Mouse (Mus musculus): ENCODE results near the gene Pex26.

Gene Pex26

DNA sequence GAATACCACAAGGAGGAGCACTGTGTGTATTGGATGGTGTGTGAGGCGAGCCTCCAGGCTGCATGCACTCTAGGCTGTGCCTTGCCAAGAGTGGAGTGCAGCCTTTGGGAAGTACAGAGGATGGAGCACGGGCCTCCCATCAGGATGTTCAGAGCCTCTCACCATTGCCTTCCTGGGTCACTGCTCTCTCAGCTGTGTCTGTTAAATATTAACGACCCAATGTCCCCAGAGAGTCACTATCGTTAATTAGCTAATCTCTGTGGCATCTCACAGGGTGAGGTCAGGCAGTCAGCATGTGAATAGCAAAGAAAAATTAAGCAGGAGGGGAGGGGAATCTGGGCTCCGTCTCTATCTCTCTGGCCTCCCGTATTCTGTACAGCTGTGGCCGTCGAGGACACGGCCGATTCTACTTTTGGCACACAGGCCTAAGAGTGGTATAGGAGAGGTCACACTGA lies 17.3 kb upstream of the Pex26 start:
- in situ Hi-C loops (cut with MboI, MseI), result no loop called here

DNA sequence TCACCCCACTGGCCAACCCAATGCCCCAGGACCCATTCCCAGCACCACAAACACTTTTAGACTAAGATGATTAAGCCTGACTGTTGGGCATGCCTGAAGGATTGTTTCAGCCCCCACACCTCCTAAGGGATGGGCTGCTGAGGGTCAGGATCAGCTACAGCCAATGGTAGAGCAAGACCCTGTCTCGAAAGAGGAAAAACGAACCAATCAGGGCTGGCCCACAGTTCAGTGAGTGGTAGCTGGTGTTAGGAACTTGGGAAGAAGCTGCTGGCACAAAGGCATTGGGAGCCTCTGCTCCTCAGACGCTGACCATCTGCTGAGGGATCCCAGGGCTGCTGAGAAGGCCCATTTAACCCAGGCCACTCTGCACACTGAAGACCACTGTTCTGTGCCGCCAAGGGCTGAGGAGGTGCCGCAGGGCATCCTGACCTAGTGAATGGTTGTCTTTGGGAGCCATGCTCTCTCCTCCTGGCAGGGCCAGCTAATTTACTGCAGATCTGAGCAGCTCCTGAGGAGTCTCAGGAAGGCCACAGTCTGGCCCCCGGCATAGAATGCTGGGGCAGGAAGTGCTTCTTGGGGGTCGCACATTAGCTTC lies 16.0 kb upstream of the Pex26 start:
- in situ Hi-C loops (cut with MboI, MseI), result no loop called here

DNA sequence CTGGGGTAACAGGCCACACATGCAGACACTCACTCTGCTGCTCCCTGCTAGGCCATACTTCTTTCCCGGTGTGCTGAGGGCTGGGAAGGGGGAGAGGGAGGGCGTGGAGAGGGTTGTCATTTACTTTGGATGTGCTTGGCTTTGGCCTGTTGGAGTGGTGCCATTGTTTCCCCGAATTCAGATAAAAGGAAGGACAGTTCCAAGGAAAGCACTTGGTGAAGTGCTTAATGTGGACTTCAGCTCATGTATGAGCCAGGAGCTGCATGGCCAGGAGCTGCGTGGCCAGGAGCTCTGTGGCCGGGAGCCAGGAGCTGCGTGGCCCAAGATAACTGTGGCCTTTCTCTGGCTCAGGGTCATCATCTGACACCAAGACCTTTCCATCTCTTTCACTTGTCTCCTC lies 12.4 kb upstream of the Pex26 start:
- in situ Hi-C loops (cut with MboI, MseI), result no loop called here

DNA sequence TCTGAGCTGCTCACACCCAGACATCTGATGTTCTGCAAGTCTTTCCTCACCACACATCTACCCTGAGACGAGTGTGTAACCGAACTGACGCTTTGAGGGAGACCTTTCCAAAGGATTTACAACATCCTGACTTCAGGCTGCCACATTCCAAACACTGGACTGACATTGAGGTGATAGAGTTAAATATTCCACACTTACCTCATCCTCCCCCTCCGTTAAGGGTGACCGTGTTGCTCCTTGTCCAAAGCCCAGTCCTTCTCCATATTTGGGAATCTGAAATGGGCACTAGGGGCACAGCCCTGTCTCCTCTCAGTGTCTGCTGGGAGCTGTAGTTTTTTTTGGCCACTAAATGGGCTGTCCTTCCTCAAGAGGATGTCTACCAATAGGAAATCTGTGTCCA lies 10.0 kb upstream of the Pex26 start:
- in situ Hi-C loops (cut with MboI, MseI), result no loop called here

DNA sequence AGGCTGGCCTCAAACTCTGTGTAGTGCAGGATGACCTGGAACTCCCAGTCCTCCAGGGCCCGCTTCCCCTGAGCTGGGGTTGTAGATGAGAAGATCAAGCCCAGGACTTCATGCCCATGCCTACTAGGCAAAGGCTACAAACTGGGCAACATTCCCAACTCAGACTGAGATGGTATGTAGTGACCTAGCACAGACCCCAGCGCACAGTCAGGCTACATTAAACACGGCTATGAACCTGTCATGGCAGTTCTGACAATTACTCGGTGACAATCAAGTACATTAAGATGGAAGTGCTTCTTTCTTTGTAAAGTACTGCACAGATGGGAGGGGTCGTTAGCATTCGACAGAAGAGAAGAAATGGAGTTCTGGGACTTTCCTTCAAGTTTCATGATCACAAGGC lies 8.7 kb upstream of the Pex26 start:
- in situ Hi-C loops (cut with MboI, MseI), result loop anchor here (5.0 kb wide), 1 partner anchor 202 kb away; no protein-coding TSS in a partner anchor

DNA sequence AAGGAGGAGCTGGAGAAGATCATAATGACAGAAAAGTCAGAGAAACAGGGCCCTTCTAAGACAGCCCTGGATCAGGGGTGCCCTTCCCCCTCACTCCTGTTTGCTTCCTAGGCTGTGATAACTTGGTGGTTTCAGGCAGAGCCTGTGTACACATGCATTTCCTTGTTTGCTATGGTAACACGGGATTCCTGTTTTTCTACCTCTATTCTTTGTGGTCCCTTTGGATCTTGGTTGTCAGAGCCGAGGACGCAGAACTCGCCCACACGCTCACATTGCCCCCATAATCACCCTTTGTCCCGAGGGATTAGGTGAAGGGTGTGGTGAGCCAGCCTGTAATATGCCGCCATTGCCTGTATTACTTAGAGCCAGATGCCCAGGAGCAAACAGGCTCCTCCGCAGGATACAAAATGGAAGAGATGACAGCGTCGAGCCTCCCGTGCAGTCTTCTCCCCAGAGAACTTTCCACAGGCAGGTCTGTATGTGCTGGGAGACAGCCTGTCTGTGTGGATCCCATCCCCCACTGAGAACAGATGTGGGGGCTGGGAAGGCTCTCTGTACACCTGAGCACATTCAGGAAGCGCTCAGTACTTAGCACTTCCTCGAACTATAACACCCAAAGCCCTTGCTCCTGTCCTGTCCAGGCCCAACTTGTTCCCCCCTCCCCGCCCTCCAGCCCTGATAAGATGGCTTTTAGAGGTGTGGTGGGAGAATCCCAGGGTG lies 7.3 kb upstream of the Pex26 start:
- in situ Hi-C loops (cut with MboI, MseI), result loop anchor here (5.0 kb wide), 1 partner anchor 204 kb away; no protein-coding TSS in a partner anchor

DNA sequence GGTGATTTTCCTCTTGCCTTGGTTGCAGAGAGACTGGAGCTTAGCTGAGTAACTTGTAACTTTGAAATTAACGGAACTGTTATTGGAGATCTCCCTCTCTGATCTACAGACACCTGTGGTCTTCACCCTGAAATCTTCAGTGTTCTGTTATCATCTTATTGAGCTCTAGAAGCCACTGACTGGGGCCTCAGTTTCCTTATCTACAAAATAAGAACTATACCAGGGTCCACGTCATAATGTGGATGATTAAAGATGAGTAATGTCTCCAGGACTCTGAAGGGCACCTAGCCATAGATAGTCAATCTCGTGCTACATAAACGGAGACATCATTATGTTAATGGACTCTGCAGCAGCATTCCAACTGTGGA lies 6.8 kb upstream of the Pex26 start:
- in situ Hi-C loops (cut with MboI, MseI), result loop anchor here (5.0 kb wide), 1 partner anchor 204 kb away; no protein-coding TSS in a partner anchor

DNA sequence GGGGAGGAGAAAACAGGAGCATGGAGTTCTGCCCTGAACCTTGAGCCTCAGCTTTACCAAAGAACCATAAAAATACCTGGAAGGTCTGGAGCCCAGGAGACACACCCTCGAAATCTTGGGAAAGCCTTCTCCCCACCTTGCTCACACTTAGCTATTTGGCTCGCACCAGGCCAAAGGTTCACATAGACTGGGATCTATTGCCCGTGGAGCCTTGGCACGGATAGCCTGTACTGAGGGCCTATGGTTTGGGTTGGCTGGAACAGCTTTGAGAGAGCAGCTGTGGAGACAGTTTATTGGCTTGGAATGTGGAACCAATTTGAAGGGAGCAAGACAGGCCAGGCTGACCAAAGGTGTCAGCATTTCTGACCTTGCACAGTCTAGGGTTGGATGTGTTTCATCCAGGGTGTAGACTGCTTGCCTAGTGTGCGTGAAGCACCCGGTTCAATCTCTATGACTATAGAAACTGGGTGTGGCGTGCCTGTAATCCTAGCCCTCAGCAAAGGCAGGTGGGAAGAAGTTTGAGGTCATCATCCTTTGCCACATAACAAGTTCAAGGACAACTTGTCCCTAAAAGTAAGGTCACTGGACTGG lies 6.3 kb upstream of the Pex26 start:
- in situ Hi-C loops (cut with MboI, MseI), result loop anchor here (5.0 kb wide), 1 partner anchor 205 kb away; no protein-coding TSS in a partner anchor

DNA sequence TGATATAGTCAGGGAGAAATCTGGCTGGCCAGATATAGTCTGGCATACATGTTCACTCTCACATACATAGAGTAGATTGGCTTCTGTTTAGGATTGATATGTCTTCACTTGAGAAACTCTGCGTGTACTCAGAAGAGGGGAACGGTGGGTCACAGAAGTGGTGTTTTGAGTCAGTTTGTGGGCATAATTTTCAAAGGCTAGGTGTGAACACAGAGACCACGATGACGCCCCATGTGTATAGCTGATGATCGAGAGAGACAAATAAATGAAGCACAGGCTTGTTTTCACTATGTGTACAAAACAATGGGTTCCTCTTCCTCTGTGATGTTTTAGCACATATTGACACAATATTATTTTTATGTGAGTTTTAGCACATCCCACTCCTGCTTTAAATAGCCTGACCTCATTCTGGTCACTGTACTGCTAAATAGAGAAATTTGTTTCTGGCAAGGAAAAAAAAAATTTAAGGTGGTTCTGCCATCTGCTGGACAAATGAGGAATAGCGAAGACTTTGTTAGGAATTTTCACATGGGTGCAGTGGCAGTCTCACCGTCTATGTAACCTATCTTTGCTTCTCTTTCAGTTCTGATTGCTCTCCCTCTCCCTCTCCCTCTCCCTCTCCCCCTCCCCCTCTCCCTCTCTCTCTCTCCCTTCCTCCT lies 4.6 kb upstream of the Pex26 start:
- in situ Hi-C loops (cut with MboI, MseI), result loop anchor here (5.0 kb wide), 1 partner anchor 207 kb away; no protein-coding TSS in a partner anchor

DNA sequence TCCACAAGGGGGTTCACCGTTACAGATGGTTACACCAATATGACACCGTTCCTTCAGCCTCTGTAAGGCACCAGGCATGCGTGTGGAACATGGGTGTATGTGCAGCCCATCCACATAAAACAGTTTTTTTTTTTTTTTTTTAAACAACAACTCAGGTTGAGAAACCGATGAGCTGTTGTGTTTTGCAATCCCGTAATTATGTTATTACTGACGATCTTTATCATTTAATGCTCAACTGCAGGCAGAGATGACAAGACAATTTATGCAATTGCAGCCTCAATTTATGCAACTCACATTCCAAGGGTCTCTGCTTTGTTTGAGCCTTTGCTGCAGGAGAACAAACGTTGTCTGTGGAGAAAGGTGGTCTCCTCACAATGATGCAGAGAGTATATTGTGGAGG lies 3.6 kb upstream of the Pex26 start:
- in situ Hi-C loops (cut with MboI, MseI), result loop anchor here (5.0 to 10.0 kb wide), 3 partner anchors 87 to 345 kb away; no protein-coding TSS in a partner anchor

DNA sequence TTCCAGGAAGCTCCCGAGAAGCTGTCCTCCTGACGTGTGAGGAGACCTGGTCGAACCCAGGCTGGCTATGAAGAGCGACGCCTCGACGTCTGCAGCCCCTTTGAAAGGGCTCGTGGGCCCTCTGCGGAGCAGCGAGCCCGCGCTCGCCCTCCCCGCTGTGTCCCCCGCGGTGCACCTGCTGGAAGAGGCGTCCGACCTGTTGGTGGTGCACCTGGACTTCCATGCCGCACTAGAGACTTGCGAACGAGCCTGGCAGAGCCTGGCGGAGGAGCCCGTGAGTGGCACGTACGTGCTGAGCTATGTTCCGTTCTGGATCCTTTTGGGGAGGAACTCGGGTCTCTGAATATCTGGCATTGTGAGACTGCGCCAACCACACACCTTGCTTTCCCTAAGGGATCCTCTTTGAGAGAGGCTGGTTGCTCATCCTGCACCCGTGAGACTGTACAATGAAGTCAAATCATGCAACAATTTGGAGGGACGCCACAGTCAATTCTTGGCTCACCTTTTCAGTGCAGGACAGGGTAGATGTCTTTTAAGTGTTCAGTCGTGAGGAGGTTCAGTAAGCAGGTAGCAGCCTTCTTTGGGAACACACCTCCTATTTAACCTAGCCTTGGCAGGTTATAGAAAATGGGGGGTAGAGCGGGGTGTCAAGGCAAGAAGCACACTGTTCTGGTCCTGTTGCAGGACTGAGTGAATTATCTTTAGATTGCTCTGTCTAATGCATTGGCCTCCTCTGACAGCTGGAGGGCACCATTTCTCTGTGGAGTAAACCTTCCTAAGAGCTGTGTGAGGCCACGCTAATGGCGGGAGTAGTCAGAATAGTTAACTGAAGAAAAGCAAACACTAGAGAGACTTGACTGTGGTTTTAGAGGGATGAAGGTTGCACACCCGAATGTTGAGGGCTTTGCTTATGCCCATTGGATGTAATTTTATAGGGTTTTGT lies 1.0 kb downstream of the Pex26 start:
- in situ Hi-C loops (cut with MboI, MseI), result loop anchor here (5.0 to 10.0 kb wide), 2 partner anchors 83 to 340 kb away; no protein-coding TSS in a partner anchor

DNA sequence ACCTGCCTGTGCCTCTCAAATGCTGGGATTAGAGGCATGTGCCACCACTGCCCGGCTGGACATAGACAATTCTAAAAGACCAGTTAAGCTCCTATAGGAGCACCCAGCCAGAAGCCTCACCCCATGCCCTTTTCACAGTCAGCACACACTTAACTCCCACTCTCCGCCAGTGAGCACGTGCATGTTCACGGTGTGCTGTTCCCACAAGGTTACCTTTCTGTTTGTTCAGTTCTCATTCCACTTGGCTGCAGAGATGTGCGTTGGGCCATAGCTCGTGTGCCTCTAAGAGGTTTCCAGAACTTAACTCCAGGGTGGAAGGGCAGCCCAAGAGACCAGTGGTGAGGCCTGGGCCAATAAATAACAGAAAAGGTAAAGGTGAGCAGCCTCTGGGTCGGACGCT lies 1.8 kb downstream of the Pex26 start:
- in situ Hi-C loops (cut with MboI, MseI), result loop anchor here (10.0 kb wide), 1 partner anchor 340 kb away; no protein-coding TSS in a partner anchor

DNA sequence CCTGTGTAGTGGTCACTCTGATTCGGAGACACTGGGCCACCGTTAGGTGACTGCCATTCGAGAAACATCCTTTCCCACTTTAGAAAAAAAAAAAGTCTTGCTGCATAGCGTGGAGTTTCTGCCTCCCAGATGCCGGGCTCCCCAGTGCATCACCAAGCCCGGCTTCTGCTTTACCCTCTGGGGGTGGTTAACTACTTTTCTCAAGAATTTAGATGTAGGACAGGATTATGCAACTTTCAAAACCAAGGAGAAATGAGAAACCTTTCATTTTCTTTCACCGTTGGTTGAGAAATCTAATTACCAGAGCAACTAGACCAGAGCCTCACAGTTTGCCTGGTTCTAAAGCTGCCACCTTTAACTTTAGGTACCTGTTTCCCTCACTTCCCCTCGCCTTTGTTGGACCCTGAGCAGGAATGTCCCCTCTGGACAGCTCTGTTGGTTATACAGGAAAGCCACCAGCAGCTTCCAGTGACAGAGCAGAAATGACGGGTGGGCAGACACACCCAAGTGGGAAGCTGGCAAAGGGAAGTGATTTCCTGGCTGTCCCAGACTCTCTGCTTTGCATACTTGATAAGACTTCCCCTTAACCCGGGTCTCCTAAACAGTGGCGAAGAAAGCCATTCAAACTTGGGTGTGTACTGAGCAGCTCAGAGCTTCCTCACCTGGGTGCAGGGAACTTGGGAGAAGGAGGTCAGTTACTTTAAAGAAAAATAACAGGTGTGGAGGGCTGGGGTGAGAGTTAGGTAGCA lies 8.0 kb downstream of the Pex26 start:
- in situ Hi-C loops (cut with MboI, MseI), result loop anchor here (5.0 kb wide), 1 partner anchor 51 kb away; no protein-coding TSS in a partner anchor

DNA sequence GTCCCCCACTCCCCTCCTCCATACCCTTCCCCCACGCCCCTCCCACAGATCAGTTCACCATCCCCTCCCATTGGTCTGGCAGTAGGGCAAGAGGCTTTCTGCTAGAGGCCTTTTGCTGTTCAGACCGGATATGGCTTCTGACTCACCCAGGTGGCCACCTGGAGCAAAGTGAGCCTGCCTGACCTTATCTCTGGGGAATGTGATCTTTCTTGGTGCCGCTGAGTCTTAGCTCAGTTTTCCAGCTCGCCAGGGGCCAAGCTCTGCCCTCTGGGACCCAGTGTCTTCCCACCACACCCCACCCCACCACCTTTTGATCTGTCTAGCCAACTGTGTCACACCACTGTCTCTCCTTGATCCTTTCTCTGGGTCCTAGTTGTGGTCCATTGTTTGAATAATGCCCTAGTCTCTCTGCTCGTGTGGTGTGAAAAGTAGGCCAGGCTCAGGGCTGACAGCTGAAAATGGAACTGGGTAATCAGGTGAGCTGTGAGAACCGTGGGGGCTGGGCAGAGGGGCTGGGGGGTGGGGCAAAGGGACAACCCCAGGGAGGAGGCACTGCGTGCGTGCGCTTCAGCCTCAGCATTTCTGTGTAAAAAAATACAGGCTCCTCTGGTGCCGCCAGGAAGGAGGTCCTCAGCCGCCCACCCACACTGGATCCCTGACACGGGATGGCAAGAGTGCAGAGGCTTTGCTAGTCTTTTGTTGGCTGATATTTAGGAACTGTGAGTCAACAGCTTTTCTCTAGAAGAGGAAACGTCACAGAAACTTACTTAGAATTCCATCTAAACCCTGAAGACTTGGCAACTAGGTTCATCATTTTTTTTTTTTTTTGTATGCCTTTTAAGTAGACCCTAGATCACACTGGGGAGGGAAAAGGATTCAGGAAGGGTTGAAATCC lies 10.8 kb downstream of the Pex26 start:
- in situ Hi-C loops (cut with MboI, MseI), result loop anchor here (5.0 kb wide), 1 partner anchor 48 kb away; no protein-coding TSS in a partner anchor

DNA sequence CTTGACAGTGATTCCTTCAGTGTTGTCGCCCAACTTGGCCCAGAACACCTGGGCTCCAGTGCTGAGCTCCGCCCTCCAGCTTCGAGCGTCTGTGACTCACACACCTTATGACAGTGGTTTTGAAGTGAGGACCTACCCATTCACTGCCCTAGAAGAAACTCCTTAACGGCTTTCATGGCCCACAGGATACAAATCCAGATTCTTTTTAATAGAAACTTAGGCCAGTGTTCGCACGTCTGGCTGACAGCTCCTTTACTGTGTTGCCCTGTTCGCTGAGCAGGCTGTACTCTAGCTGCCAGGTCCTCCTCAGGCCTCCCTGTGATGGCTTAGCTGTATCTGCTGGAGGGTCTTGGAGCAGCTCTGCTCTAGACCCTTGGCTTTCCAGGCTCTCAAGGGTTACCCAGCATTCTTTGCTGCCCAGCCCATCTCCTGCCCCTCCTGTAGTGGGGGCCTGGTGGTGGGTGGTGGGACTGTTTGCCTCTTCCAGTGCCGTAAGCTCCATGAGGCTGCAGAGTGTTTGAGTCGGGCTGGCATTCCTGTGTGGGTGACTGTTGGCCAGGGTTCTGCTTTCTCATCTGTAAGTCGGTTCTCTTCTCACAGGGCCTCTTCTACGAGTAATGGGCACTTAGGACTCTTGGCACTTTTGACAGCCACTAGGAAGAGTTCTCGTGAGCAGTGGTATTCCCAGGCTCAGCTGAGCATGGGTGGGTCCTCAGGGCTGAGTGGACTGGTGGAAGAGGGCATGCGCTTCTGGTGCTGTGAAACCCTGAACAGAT lies 11.7 kb downstream of the Pex26 start:
- in situ Hi-C loops (cut with MboI, MseI), result loop anchor here (5.0 kb wide), 1 partner anchor 47 kb away; no protein-coding TSS in a partner anchor

DNA sequence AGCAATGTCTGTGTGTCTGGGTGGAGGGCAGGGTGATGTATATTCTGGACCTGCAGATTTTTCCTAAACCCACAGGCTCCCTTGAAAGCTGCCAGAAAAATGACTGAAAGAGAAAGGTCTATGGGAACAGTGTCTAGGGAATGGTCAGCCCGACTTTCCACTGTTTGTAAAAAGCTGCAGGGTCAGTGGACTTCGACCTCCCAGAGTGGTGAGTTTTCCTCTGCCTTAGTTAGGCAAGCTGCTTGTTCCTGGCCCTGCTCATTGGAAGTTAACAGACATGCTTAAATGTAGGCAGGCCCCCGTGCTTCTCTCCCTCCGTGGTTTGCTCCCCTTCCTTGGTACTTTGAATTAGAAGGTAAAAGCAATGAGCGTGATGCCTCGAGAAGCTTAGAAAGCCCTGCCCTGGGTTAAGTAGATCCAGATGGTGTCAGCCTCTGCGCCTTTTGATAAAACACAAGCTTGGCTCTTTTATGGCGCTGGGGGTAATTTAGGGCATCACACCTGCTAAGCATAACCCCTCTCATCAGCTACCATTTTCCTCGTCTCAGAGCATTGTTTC lies 14.4 kb downstream of the Pex26 start:
- in situ Hi-C loops (cut with MboI, MseI), result no loop called here

DNA sequence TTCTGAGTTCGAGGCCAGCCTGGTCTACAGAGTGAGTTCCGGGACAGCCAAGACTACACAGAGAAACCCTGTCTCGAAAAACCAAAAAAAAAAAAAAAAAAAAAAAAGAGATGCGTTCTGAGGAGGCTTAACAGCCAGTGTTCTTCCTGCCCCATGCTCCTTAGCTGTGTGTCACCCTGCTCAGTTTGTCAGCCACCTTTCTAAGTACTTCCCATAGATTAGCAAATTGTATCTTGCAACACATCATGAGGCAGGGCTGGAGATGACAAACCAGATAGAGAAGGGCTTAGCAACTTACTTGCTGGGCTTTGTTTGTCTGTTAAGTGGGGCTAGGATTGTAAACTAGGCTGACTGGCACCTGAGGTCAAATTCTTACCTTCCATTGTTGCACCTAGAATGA lies 17.0 kb downstream of the Pex26 start:
- in situ Hi-C loops (cut with MboI, MseI), result no loop called here

DNA sequence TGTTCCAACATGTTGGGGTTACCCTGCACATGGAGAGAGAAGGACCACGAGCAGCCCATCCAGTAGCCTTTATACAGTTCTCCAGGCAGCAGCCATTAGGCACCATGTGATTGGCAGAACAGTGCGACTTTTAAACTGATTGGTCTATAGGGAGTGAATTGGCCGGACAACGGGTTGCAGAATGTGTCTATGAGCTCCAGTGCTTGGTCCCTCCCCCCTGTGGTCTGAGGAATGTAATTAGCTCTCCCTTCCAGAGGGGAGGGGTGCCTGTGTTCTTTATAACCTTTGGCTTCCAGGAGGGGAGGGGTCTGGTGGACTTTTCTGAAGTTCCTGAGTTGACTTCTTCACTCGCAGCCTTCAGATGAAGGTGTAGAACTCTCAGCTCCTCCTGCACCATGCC lies 18.6 kb downstream of the Pex26 start:
- in situ Hi-C loops (cut with MboI, MseI), result no loop called here
